Mouse (Mus musculus) C2C12 (cell line): ENCODE measurements at regions not wholly inside any gene's neighbourhood (a gene's known extent, or its start where the extent isn't known, plus 50 kb on each side); places are given as distances from the start of the nearest gene placed in this dataset.

Experiments
- H3K27me3 ChIP-seq: one replicate; pipeline ENCODE4 v1.6.1; 2011; ENCODE audit not compliant: control insufficient read depth, insufficient read depth, insufficient read length
- H3K36me3 ChIP-seq: one replicate; pipeline ENCODE4 v1.6.1; 2011; ENCODE audit not compliant: control insufficient read depth, insufficient read depth
- H3K4me3 ChIP-seq: one replicate; pipeline ENCODE4 v1.5.1; 2011; ENCODE audit warnings: mild to moderate bottlenecking, control low read depth; ENCODE audit not compliant: poor library complexity, insufficient read depth, severe bottlenecking
- H3K79me2 ChIP-seq: one replicate; pipeline ENCODE4 v1.6.1; 2011; ENCODE audit not compliant: control insufficient read depth, insufficient read depth
- H3K79me3 ChIP-seq: one replicate; pipeline ENCODE4 v1.6.1; 2011; ENCODE audit warnings: low read depth, control low read depth
- H3ac ChIP-seq: one replicate; pipeline ENCODE3; 2011; ENCODE audit warnings: low read depth; ENCODE audit not compliant: control insufficient read depth, insufficient read length
- CEBPB ChIP-seq: IDR thresholded peaks from one replicate; pipeline ENCODE4 v1.6.1; 2011; ENCODE audit warnings: low read depth, mild to moderate bottlenecking, control low read depth, moderate library complexity
- CTCF ChIP-seq: IDR thresholded peaks from one replicate; pipeline ENCODE4 v1.5.1; 2011; ENCODE audit not compliant: control insufficient read depth, insufficient read depth, insufficient read length
- FOSL1 ChIP-seq: IDR thresholded peaks from one replicate; pipeline ENCODE4 v1.8.0; 2011; ENCODE audit warnings: mild to moderate bottlenecking, low read length; ENCODE audit not compliant: poor library complexity, insufficient read depth, severe bottlenecking
- MAX ChIP-seq: IDR thresholded peaks from one replicate; pipeline ENCODE4 v1.6.1; 2011; ENCODE audit warnings: mild to moderate bottlenecking, control low read depth
- MYOD1 ChIP-seq: IDR thresholded peaks from one replicate; pipeline ENCODE4 v1.6.1; 2011; ENCODE audit warnings: low read depth; ENCODE audit not compliant: control insufficient read depth, insufficient read length
- MYOG ChIP-seq: IDR thresholded peaks from one replicate; pipeline ENCODE4 v1.6.1; 2011; ENCODE audit not compliant: control insufficient read depth, insufficient read length; ENCODE audit errors: extremely low read depth
- USF1 ChIP-seq: IDR thresholded peaks from one replicate; pipeline ENCODE4 v1.6.1; 2011; ENCODE audit warnings: low read depth, mild to moderate bottlenecking, control low read depth, moderate library complexity

GRCm38 (mm10) chr3:132017485-132018261 is 67.4 kb upstream of the Dkk2 start:
- no peaks in the 10 kb centered on the region for H3K36me3 ChIP-seq
- no peak for TF ChIP-seq CTCF
- TF ChIP-seq USF1 = no peak
- H3K27me3 ChIP-seq = no peaks in the 10 kb centered on the region
- no peaks in the 10 kb centered on the region for H3K79me3 ChIP-seq
- H3K79me2 ChIP-seq = no peaks in the 10 kb centered on the region
- H3ac ChIP-seq = no peak overlapping the region
- no peak overlapping the region for H3K4me3 ChIP-seq

- Histone ChIP-seq H3K27me3 (no peaks in the 10 kb centered on the region), H3K36me3 (no peaks in the 10 kb centered on the region), H3K79me2 (no peaks in the 10 kb centered on the region), H3ac (no peak overlapping the region), H3K4me3 (no peak overlapping the region), H3K79me3 (no peaks in the 10 kb centered on the region)
- TF ChIP-seq MYOD1 (no peak), CEBPB (no peak)
Observed at GRCm38 (mm10) chr3:132018505-132018904, 66.6 kb upstream of the Dkk2 start.

GRCm38 (mm10) chr3:132022032-132022431 is 63.1 kb upstream of the Dkk2 start:
- Histone ChIP-seq H3K27me3 (no peaks in the 10 kb centered on the region), H3K79me2 (no peaks in the 10 kb centered on the region), H3K4me3 (no peak overlapping the region), H3K36me3 (no peaks in the 10 kb centered on the region), H3K79me3 (no peaks in the 10 kb centered on the region), H3ac (no peak overlapping the region)
- TF ChIP-seq CTCF = no peak
- no peak for TF ChIP-seq USF1
- TF ChIP-seq FOSL1 = no peak
- no peak for TF ChIP-seq MYOD1
- TF ChIP-seq MAX = no peak
- no peak for TF ChIP-seq CEBPB
- TF ChIP-seq MYOG = no peak

- Histone ChIP-seq H3K4me3 (no peak overlapping the region), H3K79me3 (no peaks in the 10 kb centered on the region), H3K27me3 (no peaks in the 10 kb centered on the region), H3K36me3 (no peaks in the 10 kb centered on the region), H3ac (no peak overlapping the region), H3K79me2 (no peaks in the 10 kb centered on the region)
- TF ChIP-seq MYOD1 = no peak
- TF ChIP-seq MAX = no peak
- TF ChIP-seq FOSL1 = no peak
- TF ChIP-seq MYOG = no peak
- TF ChIP-seq CEBPB = no peak
- no peak for TF ChIP-seq USF1
- TF ChIP-seq CTCF = no peak
Observed at GRCm38 (mm10) chr3:132023342-132023741, 61.8 kb upstream of the Dkk2 start.

- H3K79me3 ChIP-seq = no peaks in the 10 kb centered on the region
- TF ChIP-seq CTCF (no peak), MYOG (no peak), MYOD1 (no peak), MAX (no peak), USF1 (no peak), CEBPB (no peak), FOSL1 (no peak)
- H3K27me3 ChIP-seq = no peaks in the 10 kb centered on the region
Observed at GRCm38 (mm10) chr3:132029112-132029511, 56.0 kb upstream of the Dkk2 start.

GRCm38 (mm10) chr3:132033078-132033713 is 51.9 kb upstream of the Dkk2 start:
- no peak overlapping the region for H3K4me3 ChIP-seq
- H3K79me2 ChIP-seq = no peaks in the 10 kb centered on the region
- no peaks in the 10 kb centered on the region for H3K79me3 ChIP-seq
- no peaks in the 10 kb centered on the region for H3K27me3 ChIP-seq
- H3K36me3 ChIP-seq = no peaks in the 10 kb centered on the region
- no peak overlapping the region for H3ac ChIP-seq
- TF ChIP-seq MYOG (no peak), CTCF (no peak), CEBPB (no peak), FOSL1 (no peak), MYOD1 (no peak), USF1 (no peak), MAX (no peak)

More at GRCm38 (mm10) chr3:132029112-132029511, 56.0 kb upstream of the Dkk2 start:
- H3ac ChIP-seq = no peak overlapping the region
- no peaks in the 10 kb centered on the region for H3K36me3 ChIP-seq
- H3K79me2 ChIP-seq = no peaks in the 10 kb centered on the region
- no peak overlapping the region for H3K4me3 ChIP-seq
